Mouse (Mus musculus): ENCODE data around the gene Car7.

- TF ChIP-seq CTCF (IDR thresholded peaks at IDR 0.05; ENCODE audit: control insufficient read depth, insufficient read depth, low read length) = no peak
- TF ChIP-seq POLR2A (IDR thresholded peaks at IDR 0.05; ENCODE audit: borderline replicate concordance, control insufficient read depth, low read depth, low read length) = no peak
Observed at GRCm38 (mm10) chr8:104597656-104598055, 63.2 kb downstream of the Car7 start.
